Mouse (Mus musculus) hindbrain, embryonic 11.5 days (tissue): ENCODE data around the gene Cant1. TPM values are rescaled to one million over a fixed set of nuclear protein-coding genes. Genes with fewer than 3 reads are reported as not detected.
"Not testable (repeated sequence)": the region's sequence is repeated elsewhere in the genome, so short reads cannot be mapped to it uniquely, and the experiment has no call there.

Experiments
- ATAC-seq: fragments of 200-750 bp; cut with Nextera tagmentation; 2 replicates; pipeline ENCODE4 v1.8.0; 2017; ENCODE audit warnings: mild to moderate bottlenecking, moderate TSS enrichment, moderate library complexity; ENCODE audit not compliant: low FRiP score
- DNase-seq: peaks from one replicate; pipeline ENCODE4 v3.0.0-alpha.2; 2015; ENCODE audit warnings: low spot score
- H3K27ac ChIP-seq: fragments of 300-500 bp; sonication (generic); 2 replicates; pipeline ENCODE4 v1.5.1; 2014; ENCODE audit warnings: mild to moderate bottlenecking, low read depth, low read length
- H3K27me3 ChIP-seq: fragments of 300-500 bp; sonication (generic); 2 replicates; pipeline ENCODE4 v1.6.1; 2014; ENCODE audit warnings: mild to moderate bottlenecking, low read length, moderate library complexity, mixed read lengths; ENCODE audit not compliant: control insufficient read depth, insufficient read depth
- H3K36me3 ChIP-seq: fragments of 300-500 bp; sonication (generic); 2 replicates; pipeline ENCODE4 v1.6.1; 2014; ENCODE audit warnings: mild to moderate bottlenecking, low read length, moderate library complexity, mixed read lengths; ENCODE audit not compliant: control insufficient read depth, insufficient read depth
- H3K4me1 ChIP-seq: fragments of 300-500 bp; sonication (generic); replicated peaks from 2 replicates; pipeline ENCODE4 v1.6.1; 2014; ENCODE audit warnings: low read length, mixed read lengths; ENCODE audit not compliant: control insufficient read depth, insufficient read depth
- H3K4me2 ChIP-seq: fragments of 300-500 bp; sonication (generic); replicated peaks from 2 replicates; pipeline ENCODE4 v1.6.1; 2014; ENCODE audit warnings: mild to moderate bottlenecking, low read depth, low read length
- H3K4me3 ChIP-seq: fragments of 300-500 bp; sonication (generic); 2 replicates; pipeline ENCODE4 v1.5.1; 2014; ENCODE audit warnings: low read depth, low read length
- H3K9ac ChIP-seq: fragments of 300-500 bp; sonication (generic); 2 replicates; pipeline ENCODE4 v1.6.1; 2014; ENCODE audit warnings: low read depth, low read length
- H3K9me3 ChIP-seq: fragments of 300-500 bp; sonication (generic); 2 replicates; pipeline ENCODE4 v1.6.1; 2016; ENCODE audit warnings: low read length; ENCODE audit not compliant: control insufficient read depth
- WGBS: fragments of 180-500 bp; shearing (Covaris S2); extraction: QIAGEN DNeasy Blood & Tissue Kit; methylation state at CpG from one replicate; pipeline ENCODE4 v1.1.7; 2014; 5-methylcytosine and 5-hydroxymethylcytosine counted together
- polyA plus RNA-seq: library from polyadenylated mRNA; unstranded; fragments of >200 nt; fragmentation: Nextera tagmentation; extraction: Ambion mirVana; gene quantifications from 2 replicates; pipeline ENCODE4 v1.2.1, GENCODE M21; 2014

Gene Cant1
- polyA plus RNA-seq, 1 experiment from 2014 or later = 21.0 TPM

DNA sequence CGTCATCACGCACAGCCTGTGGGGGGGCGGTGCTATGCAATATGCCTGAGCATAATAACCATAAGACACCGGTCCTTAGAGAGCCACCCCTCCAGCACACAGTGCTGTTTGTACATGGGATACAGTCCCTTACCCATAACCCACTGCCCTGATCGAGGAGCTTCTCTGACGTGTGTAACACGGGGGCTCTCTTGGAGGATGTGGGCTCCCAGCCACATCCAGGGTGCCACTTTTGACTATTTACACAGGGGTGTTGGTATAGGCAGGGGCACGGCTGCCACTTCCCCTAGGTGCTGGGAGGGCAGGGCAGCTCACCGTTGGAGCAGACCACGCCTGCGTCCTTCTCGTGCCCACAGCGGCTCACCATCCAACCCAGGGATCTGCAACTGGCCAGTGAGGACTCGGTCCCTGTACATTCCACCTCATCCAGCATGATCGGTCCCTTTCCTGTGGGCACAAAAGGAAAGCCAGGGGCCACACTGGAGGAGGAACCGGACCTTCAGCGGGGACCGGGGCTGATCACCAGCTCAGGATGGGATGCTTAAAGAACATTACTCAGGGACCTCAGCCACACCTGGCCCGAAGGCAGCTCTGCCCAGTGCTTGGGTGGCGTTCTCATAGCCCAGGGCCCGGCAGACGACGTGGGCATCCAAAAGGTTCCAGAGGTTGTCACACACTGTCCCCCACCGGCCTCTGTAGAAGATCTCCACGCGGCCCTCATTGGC is 20.9 kb downstream of the Cant1 start:
- Histone ChIP-seq H3K36me3 (no peaks in the 10 kb centered on the region), H3K4me2 (no peak overlapping the region), H3K4me1 (no peaks in the 10 kb centered on the region), H3K27me3 (no peaks in the 10 kb centered on the region), H3K9ac (no peak overlapping the region), H3K9me3 (no peaks in the 10 kb centered on the region), H3K27ac (no peak overlapping the region), H3K4me3 (no peak overlapping the region)
- ATAC-seq = no peak
- no peak for DNase-seq
- 92% methylated on average over 26 of the region's 26 CpGs for WGBS

DNA sequence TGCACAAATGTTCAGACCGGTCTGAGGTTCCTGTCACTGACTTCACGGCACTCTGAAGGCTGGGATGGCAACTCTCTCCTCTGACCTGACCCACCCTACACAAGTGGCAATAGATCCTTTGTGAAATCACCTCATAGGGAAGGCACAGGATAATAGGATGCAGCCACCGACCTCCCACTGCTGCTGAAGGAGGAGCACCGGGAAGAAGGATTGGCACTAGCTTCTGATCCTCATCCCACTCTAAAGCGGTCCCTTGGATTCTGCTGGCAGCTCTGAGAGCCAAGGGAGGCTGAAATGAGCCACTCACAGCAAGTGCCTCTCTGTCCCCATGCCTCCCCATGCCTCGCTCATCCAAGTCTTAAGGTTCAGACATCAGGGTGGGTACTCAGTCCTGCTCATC is 24.3 kb downstream of the Cant1 start:
- Histone ChIP-seq H3K27ac (no peak overlapping the region), H3K9me3 (no peaks in the 10 kb centered on the region), H3K36me3 (no peaks in the 10 kb centered on the region), H3K4me1 (no peaks in the 10 kb centered on the region), H3K9ac (no peak overlapping the region), H3K27me3 (no peaks in the 10 kb centered on the region), H3K4me2 (no peak overlapping the region), H3K4me3 (no peak overlapping the region)
- DNase-seq = no peak
- ATAC-seq = no peak
- 65% methylated on average over 6 of the region's 6 CpGs for whole genome bisulfite sequencing

DNA sequence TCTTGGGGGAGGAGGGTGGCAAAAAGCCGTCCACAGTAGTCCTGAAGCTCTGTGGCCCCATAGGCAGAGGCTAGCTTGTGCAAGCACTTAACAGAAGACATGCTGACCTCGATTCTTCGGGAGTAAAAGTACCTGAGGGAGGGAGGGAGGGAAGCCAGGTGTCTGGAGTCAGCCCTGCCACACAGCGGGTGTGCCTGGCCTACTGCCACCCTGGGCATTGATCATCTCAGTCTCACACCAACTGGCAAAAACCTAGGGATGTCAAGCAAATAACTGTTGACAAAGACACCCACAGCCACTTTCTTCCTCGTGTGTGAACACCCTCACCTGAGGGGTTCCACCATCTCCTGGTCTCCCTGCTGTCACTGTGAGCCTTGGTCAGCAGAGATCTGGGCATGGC is 24.9 kb downstream of the Cant1 start:
- Histone ChIP-seq H3K4me3 (no peak overlapping the region), H3K27me3 (no peaks in the 10 kb centered on the region)
- WGBS = 74% methylated on average over 5 of the region's 5 CpGs

DNA sequence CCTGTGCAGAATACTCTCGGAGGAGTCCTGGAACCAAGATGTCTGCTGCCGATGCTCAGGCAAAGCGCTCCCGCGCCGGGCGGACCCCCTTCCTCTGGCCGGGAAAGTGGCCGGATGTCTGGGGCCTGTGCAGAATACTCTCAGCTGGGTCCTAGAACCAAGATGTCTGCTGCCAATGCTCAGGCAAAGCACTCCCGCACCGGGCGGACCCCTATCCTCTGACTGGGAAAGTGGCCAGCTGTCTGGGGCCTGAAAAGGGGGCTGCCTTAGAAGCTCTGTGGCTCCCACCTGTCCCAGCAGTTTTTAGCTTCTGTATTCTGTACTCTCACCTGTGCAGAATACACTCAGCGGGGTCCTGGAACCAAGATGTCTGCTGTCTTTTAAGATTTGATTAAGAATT is 31.1 kb downstream of the Cant1 start:
- H3K4me1 ChIP-seq, H3K9ac ChIP-seq, H3K36me3 ChIP-seq, H3K9me3 ChIP-seq, DNase-seq, H3K4me2 ChIP-seq, ATAC-seq, H3K27me3 ChIP-seq, H3K4me3 ChIP-seq, H3K27ac ChIP-seq: not testable (repeated sequence)
- WGBS = 95% methylated on average over 13 of the region's 13 CpGs

More for the DNA sequence above, 24.9 kb downstream of the Cant1 start:
- Histone ChIP-seq H3K36me3 (no peaks in the 10 kb centered on the region), H3K27ac (no peak overlapping the region), H3K4me1 (no peaks in the 10 kb centered on the region), H3K9ac (no peak overlapping the region), H3K9me3 (no peaks in the 10 kb centered on the region), H3K4me2 (no peak overlapping the region)
- DNase-seq (no peak), ATAC-seq (no peak)

DNA sequence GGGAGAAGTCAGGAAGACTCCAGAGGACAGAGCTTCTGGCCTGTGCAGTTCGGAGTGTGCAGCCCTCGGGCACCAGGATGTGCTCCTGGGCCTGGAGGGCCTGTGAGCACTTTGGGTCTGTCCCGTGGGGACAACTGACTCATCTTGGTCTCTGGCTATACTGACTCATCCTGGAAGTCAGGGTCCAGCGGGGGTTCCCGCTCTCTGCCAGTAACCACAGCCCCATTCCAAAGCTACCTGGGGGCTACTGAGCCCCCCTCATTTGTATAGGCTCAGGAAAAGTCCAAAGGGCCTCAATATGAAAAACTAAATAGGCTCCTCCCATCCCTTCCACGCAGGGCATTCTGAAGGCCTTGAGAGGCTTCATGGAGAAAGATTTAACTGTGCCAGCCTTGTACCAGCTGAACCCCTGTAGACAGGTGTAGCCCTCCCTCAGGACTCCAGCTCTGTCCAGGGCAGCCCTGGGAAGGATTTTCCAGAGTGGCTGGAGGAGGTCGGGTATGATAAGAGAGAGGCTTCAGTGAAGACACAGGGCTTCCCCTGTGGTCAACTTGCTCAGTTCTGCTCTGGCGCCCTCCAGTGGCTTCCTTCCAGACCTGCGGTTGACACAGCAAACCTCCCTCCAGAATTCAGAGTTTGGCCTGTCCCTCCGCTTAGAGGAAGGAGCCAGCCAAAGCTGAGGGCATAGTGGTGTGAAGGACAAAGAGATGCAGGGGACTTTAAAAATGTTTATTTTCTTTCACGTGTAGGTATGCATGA is 39.5 kb downstream of the Cant1 start:
- Histone ChIP-seq H3K27ac (no peak overlapping the region), H3K9ac (0 out of 2 replicates have a peak overlapping the region, but pooled peaks have one; percentile 20), H3K36me3 (no peaks in the 10 kb centered on the region), H3K9me3 (no peaks in the 10 kb centered on the region), H3K27me3 (no peaks in the 10 kb centered on the region), H3K4me3 (no peak overlapping the region), H3K4me1 (no peaks in the 10 kb centered on the region), H3K4me2 (no peak overlapping the region)
- DNase-seq = peak; percentile 85
- no peak for ATAC-seq
- 46% methylated on average over 11 of the region's 11 CpGs for WGBS

DNA sequence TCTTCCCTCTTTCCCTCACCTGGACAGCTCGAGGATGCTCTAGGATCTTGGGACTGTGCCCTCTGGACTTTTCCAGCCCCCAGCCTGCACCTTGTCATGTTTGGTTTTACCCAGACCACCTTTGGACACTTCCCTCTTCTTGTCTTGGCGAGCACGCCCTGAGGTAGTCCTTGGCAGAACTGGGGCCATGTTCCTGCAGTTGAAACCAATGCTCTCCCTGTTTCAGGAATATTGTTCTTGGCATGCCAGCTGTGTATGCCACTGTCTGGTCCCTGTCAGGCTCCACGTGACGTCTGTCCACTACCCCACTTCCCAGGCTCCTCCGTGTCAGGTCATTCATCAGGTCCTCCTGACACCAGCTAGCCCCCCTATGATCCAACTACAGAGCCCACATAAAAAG is 40.2 kb downstream of the Cant1 start:
- Histone ChIP-seq H3K9me3 (no peaks in the 10 kb centered on the region), H3K27ac (no peak overlapping the region), H3K4me3 (no peak overlapping the region), H3K4me2 (no peak overlapping the region), H3K27me3 (no peaks in the 10 kb centered on the region), H3K36me3 (no peaks in the 10 kb centered on the region), H3K9ac (no peak overlapping the region), H3K4me1 (no peaks in the 10 kb centered on the region)
- WGBS = 81% methylated on average over 6 of the region's 6 CpGs
- DNase-seq = no peak
- no peak for ATAC-seq

DNA sequence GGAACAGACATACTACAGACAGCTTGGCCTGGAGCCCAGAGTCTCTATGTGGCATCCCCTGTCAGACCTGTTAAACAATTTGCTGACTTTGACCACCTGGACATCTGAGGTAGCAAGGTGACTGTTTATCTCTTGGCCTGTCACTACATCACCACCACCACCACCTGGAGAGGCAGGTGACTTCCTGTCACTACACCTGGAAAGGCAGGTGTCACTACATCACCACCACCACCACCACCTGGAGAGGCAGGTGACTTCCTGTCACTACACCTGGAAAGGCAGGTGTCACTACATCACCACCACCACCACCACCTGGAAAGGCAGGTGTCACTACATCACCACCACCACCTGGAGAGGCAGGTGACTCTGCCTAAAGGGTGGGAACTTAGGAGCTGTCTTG is 42.6 kb downstream of the Cant1 start:
- not testable (repeated sequence) for H3K4me1 ChIP-seq, H3K27me3 ChIP-seq, DNase-seq, H3K4me3 ChIP-seq, ATAC-seq, H3K27ac ChIP-seq, H3K36me3 ChIP-seq, H3K9me3 ChIP-seq, H3K9ac ChIP-seq, H3K4me2 ChIP-seq

DNA sequence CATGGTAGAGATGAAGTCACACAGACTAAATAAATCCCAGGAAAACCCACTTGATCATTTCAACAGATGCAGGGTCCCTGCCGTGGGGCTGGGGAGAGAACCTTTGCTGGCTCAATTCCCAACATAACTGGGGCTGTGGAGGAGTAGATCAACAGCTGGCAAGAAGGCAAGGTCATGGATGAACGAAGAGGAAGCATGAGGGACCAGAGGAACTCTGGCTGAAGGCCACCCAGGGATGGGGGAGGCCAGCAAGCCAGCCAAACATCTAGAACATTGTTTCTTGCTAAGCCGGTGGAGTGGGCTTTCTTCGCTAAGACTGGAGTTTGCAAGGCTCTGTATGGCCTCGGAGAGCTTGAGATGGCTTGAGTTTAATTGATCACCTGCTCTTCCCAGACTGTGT is 43.0 kb downstream of the Cant1 start:
- no peak for DNase-seq
- WGBS = 85% methylated on average over 5 of the region's 5 CpGs

DNA sequence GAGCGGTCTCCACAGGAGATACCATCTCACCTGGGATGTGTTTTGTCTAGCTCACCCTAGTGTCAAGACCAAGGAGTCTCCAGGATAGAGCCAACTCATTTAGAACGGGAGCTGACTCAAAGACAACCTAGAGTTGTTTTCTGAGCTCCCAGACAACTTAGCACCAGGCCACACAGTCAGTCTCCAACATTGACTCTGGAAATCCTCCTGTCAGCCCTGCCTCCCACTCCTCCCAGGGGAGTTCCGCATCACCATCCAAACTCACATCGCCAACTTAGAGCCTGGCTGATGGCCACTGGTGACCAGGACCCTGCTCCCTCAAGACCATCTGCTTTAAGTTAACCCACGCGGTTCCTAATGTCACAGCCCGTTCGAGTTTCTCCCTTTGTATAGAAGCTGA is 43.4 kb downstream of the Cant1 start:
- DNase-seq = no peak

More for the DNA sequence above, 43.0 kb downstream of the Cant1 start:
- no peaks in the 10 kb centered on the region for H3K27me3 ChIP-seq
- no peak overlapping the region for H3K27ac ChIP-seq
- ATAC-seq = no peak
- no peaks in the 10 kb centered on the region for H3K9me3 ChIP-seq
- H3K4me3 ChIP-seq = no peak overlapping the region
- no peaks in the 10 kb centered on the region for H3K36me3 ChIP-seq
- H3K4me2 ChIP-seq = no peak overlapping the region
- H3K4me1 ChIP-seq = no peaks in the 10 kb centered on the region
- no peak overlapping the region for H3K9ac ChIP-seq

More for the DNA sequence above, 43.4 kb downstream of the Cant1 start:
- Histone ChIP-seq H3K4me1 (no peaks in the 10 kb centered on the region), H3K27ac (no peak overlapping the region), H3K36me3 (no peaks in the 10 kb centered on the region), H3K9me3 (no peaks in the 10 kb centered on the region), H3K4me2 (no peak overlapping the region), H3K4me3 (no peak overlapping the region), H3K9ac (no peak overlapping the region), H3K27me3 (no peaks in the 10 kb centered on the region)
- 87% methylated on average over 8 of the region's 8 CpGs for WGBS
- ATAC-seq = no peak
